Mouse (Mus musculus) gastrocnemius, postnatal 4 days (tissue): Measurements from ENCODE around the gene Zfp825. TPM values are rescaled to one million over a fixed set of nuclear protein-coding genes. Genes with fewer than 3 reads are reported as not detected.

Experiments
- total RNA-seq, 2 experiments: library from RNA; stranded (reverse); gene quantifications; 2 replicates each; pipeline ENCODE4 v1.2.3; 2021

Zfp825 gene
- total RNA-seq, 2 experiments from 2014 or later = 8.3 to 8.8 TPM

Other genes with a start within 250 kb of the Zfp825 start
- under 1 TPM; 0.22 to 0.39 TPM for gene Ahrr, start 201.7 kb downstream of the Zfp825 start, total RNA-seq
- gene Pdcd6, start 176.4 kb downstream of the Zfp825 start, total RNA-seq = 10 to 100 TPM; 41.8 to 42.4 TPM
- gene Sdha, start 143.7 kb downstream of the Zfp825 start, total RNA-seq = 100 to 1,000 TPM; 396 to 440 TPM
- 10 to 100 TPM; 47.7 to 51.1 TPM for gene Ccdc127, start 143.7 kb downstream of the Zfp825 start, total RNA-seq
- 10 to 100 TPM; 33.2 to 39.0 TPM for gene Lrrc14b, start 130.0 kb downstream of the Zfp825 start, total RNA-seq
- 1 to 10 TPM; 1.6 to 2.1 TPM for gene Zfp72, start 103.2 kb downstream of the Zfp825 start, total RNA-seq
- gene Ftl1-ps1, start 94.3 kb downstream of the Zfp825 start, total RNA-seq = 100 to 1,000 TPM; 369 to 414 TPM
- 10 to 100 TPM; 15.7 to 20.8 TPM for gene Erap1, start 145.6 kb upstream of the Zfp825 start, total RNA-seq